Mouse (Mus musculus) cerebellum, adult (tissue): ENCODE results near the gene Myl6b.
"Not testable (repeated sequence)": the region's sequence is repeated elsewhere in the genome, so short reads cannot be mapped to it uniquely, and the experiment has no call there.

Experiments
- ATAC-seq: cut with Nextera tagmentation; 2 replicates; pipeline ENCODE4 v1.9.2; 2017; ENCODE audit warnings: mild to moderate bottlenecking, moderate library complexity, mixed read lengths; ENCODE audit not compliant: insufficient number of reproducible peaks, low FRiP score, low TSS enrichment

The Myl6b gene

GRCm38 (mm10) chr10:128520591-128520990 lies 22.1 kb upstream of the Myl6b start:
- no peak for ATAC-seq

GRCm38 (mm10) chr10:128518833-128519232 lies 20.3 kb upstream of the Myl6b start:
- peak; percentile 36; the same call in 1 of the 2 replicates for ATAC-seq

- no peak for ATAC-seq
Measured at GRCm38 (mm10) chr10:128516677-128517076, 18.2 kb upstream of the Myl6b start.

- ATAC-seq, result no peak
Measured at GRCm38 (mm10) chr10:128516029-128516428, 17.5 kb upstream of the Myl6b start.

- ATAC-seq, result no peak
Measured at GRCm38 (mm10) chr10:128515044-128515443, 16.6 kb upstream of the Myl6b start.

GRCm38 (mm10) chr10:128511761-128512160 lies 13.3 kb upstream of the Myl6b start:
- ATAC-seq, result no peak

GRCm38 (mm10) chr10:128511189-128511588 lies 12.7 kb upstream of the Myl6b start:
- ATAC-seq, result no peak

- ATAC-seq, result no peak
Measured at GRCm38 (mm10) chr10:128510301-128510700, 11.8 kb upstream of the Myl6b start.

- no peak for ATAC-seq
Measured at GRCm38 (mm10) chr10:128509831-128510230, 11.3 kb upstream of the Myl6b start.

GRCm38 (mm10) chr10:128509203-128509602 lies 10.7 kb upstream of the Myl6b start:
- ATAC-seq, result no peak

- ATAC-seq, result no peak
Measured at GRCm38 (mm10) chr10:128508260-128508659, 9.8 kb upstream of the Myl6b start.

GRCm38 (mm10) chr10:128505974-128506373 lies 7.5 kb upstream of the Myl6b start:
- no peak for ATAC-seq

GRCm38 (mm10) chr10:128505371-128505667 lies 6.8 kb upstream of the Myl6b start:
- ATAC-seq, result not testable (repeated sequence)

- ATAC-seq, result no peak
Measured at GRCm38 (mm10) chr10:128504641-128505370, 6.3 kb upstream of the Myl6b start.

GRCm38 (mm10) chr10:128504012-128504411 lies 5.5 kb upstream of the Myl6b start:
- ATAC-seq, result no peak

- ATAC-seq, result no peak
Measured at GRCm38 (mm10) chr10:128503532-128503931, 5.0 kb upstream of the Myl6b start.

- no peak for ATAC-seq
Measured at GRCm38 (mm10) chr10:128502341-128502740, 3.9 kb upstream of the Myl6b start.

- 0 out of 2 replicates have a peak, but pooled peaks have one; percentile 21 for ATAC-seq
Measured at GRCm38 (mm10) chr10:128499116-128499671, 709 bp upstream of the Myl6b start.

- no peak for ATAC-seq
Measured at GRCm38 (mm10) chr10:128497134-128497737, 1.2 kb downstream of the Myl6b start.

- no peak for ATAC-seq
Measured at GRCm38 (mm10) chr10:128496509-128497077, 1.9 kb downstream of the Myl6b start.

- ATAC-seq, result no peak
Measured at GRCm38 (mm10) chr10:128495903-128496302, 2.6 kb downstream of the Myl6b start.
